Mouse (Mus musculus) cerebellum, adult 2 months (tissue): ENCODE measurements around the gene Fam19a5.

Experiments used
- CTCF ChIP-seq: fragments of 200-500 bp; IDR thresholded peaks from 2 replicates; pipeline ENCODE4 v1.5.1; 2011; ENCODE audit warnings: low read depth, mild to moderate bottlenecking, control low read depth, low read length, moderate library complexity, borderline replicate concordance; ENCODE audit not compliant: insufficient read depth
- POLR2A ChIP-seq: fragments of 200-500 bp; IDR thresholded peaks from 2 replicates; pipeline ENCODE4 v1.6.1; 2011; ENCODE audit warnings: low read length, control low read depth, borderline replicate concordance; ENCODE audit not compliant: insufficient read depth

GRCm38 (mm10) chr15:87656496-87657155 is 112.5 kb downstream of the Fam19a5 start:
- TF ChIP-seq CTCF (no peak), POLR2A (no peak)
